In the genomic region with DNA sequence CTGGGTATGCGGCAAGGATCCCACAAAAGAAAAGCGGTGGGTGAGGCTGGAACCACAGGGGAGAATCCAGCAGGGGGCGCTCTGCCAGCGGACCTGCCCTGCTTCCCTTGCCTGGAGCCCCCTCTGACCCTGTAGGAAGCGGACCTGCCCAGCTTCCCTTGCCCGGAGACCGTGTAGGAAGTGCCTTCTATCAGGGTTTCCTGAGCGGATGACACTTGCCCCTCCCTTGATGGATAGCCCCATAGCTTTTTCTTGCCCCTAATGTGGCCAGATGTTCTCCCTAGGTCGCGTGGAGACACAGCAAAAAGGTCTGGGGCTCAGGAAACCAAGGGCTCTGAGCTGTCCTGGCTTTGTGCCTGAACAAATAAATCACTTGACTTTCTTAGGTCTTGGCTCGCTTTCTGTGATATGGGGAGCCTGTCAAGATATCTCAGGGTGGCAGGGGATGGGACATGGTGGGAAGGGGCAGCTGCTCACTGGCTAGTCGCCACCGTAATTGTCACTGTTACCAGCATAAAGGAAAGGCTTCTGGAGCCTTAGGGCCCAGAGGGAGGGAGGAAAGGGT, we compare ENCODE assay signal across 8 mouse cellular contexts. TPM values are rescaled to one million over a fixed set of nuclear protein-coding genes. Genes with fewer than 3 reads are reported as not detected.
DNase-seq lines count a peak whose midpoint lies in the region; ATAC-seq lines count a peak whose summit lies in the region.

No protein-coding gene starts in this region.

- peak; percentile 73 for ATAC-seq in granulocyte monocyte progenitor cell, adult 5-6 weeks (replicated peaks; ENCODE audit: poor library complexity, severe bottlenecking)
- peak; percentile 58 for ATAC-seq in intestine, embryonic 14.5 days (replicated peaks; ENCODE audit: low FRiP score, low TSS enrichment, low read depth)
- peak; percentile 24; the same call in 1 of the 2 replicates for ATAC-seq in limb, embryonic 15.5 days (ENCODE audit: insufficient number of reproducible peaks, low FRiP score, low TSS enrichment, low read depth)
- 0 out of 2 replicates have a peak, but pooled peaks have one; percentile 37 for ATAC-seq in midbrain, embryonic 15.5 days (replicated peaks)

- H3K4me2 ChIP-seq in intestine, embryonic 14.5 days (ENCODE audit: low read length): peak overlapping the region; percentile 50
- H3K4me2 ChIP-seq in limb, embryonic 15.5 days: peak overlapping the region; percentile 47
- H3K4me2 ChIP-seq in midbrain, embryonic 15.5 days: peak overlapping the region; percentile 41

- H3K9me3 ChIP-seq in intestine, embryonic 14.5 days (ENCODE audit: control insufficient read depth, low read length): no peaks in the 10 kb centered on the region
- no peaks in the 10 kb centered on the region for H3K9me3 ChIP-seq in limb, embryonic 15.5 days
- H3K9me3 ChIP-seq in midbrain, embryonic 15.5 days: no peaks in the 10 kb centered on the region

- H3K27ac ChIP-seq in intestine, embryonic 14.5 days (ENCODE audit: low read depth): peak overlapping the region; percentile 97
- H3K27ac ChIP-seq in limb, embryonic 15.5 days: peak overlapping the region; percentile 85
- peak overlapping the region; percentile 41 for H3K27ac ChIP-seq in midbrain, embryonic 15.5 days

- H3K4me1 ChIP-seq in intestine, embryonic 14.5 days (replicated peaks; ENCODE audit: control insufficient read depth, insufficient read depth, low read length): peaks cover 34% of the 10 kb centered on the region
- H3K4me1 ChIP-seq in limb, embryonic 15.5 days: peaks cover 25% of the 10 kb centered on the region
- H3K4me1 ChIP-seq in midbrain, embryonic 15.5 days: peaks cover 16% of the 10 kb centered on the region

- no peaks in the 10 kb centered on the region for H3K36me3 ChIP-seq in intestine, embryonic 14.5 days (ENCODE audit: control insufficient read depth, insufficient read depth, low read length)
- H3K36me3 ChIP-seq in limb, embryonic 15.5 days: no peaks in the 10 kb centered on the region
- no peaks in the 10 kb centered on the region for H3K36me3 ChIP-seq in midbrain, embryonic 15.5 days (replicated peaks)

- 4% methylated on average over 13 of the region's 13 CpGs for WGBS in intestine, embryonic 14.5 days
- 4% methylated on average over 13 of the region's 13 CpGs for WGBS in limb, embryonic 15.5 days
- WGBS in midbrain, embryonic 15.5 days: 12% methylated on average over 13 of the region's 13 CpGs

- DNase-seq in urinary bladder, adult 18-20 months (ENCODE audit: low spot score in 2 of 2): peak; percentile 48 to 51
- DNase-seq in urinary bladder, postnatal 10 days (ENCODE audit: low spot score): no peak
- peak; percentile 86 for DNase-seq in embryo, embryonic 10 days (ENCODE audit: low spot score)
- DNase-seq in intestine, embryonic 14.5 days (ENCODE audit: low spot score): peak; percentile 91
- peak; percentile 88 for DNase-seq in testis, postnatal 10 days (ENCODE audit: low spot score)

- peak overlapping the region; percentile 13; the same call in 1 of the 2 replicates for H3K4me3 ChIP-seq in intestine, embryonic 14.5 days (ENCODE audit: low read depth, low read length)
- H3K4me3 ChIP-seq in limb, embryonic 15.5 days: peak overlapping the region; percentile 22
- peak overlapping the region; percentile 22 for H3K4me3 ChIP-seq in midbrain, embryonic 15.5 days

- H3K27me3 ChIP-seq in intestine, embryonic 14.5 days (replicated peaks; ENCODE audit: control insufficient read depth, insufficient read depth, low read length): no peaks in the 10 kb centered on the region
- no peaks in the 10 kb centered on the region for H3K27me3 ChIP-seq in limb, embryonic 15.5 days
- H3K27me3 ChIP-seq in midbrain, embryonic 15.5 days (replicated peaks): no peaks in the 10 kb centered on the region

- H3K9ac ChIP-seq in intestine, embryonic 14.5 days (ENCODE audit: low read length): peak overlapping the region; percentile 30
- H3K9ac ChIP-seq in limb, embryonic 15.5 days: peak overlapping the region; percentile 33; the same call in 1 of the 2 replicates
- no peak overlapping the region for H3K9ac ChIP-seq in midbrain, embryonic 15.5 days

RNA-seq across cellular contexts. Expression of a gene that starts 36.8 kb away (rescaled TPM):
- 0.19 and 0.24 TPM in 2 replicates for total RNA-seq in granulocyte monocyte progenitor cell, adult 5-6 weeks (2014; fragmentation: Nextera tagmentation)
- 2.8 and 3.6 TPM in 2 replicates for total RNA-seq in granulocyte monocyte progenitor cell, adult 5-6 weeks (2017)
- polyA plus RNA-seq in intestine, embryonic 14.5 days (2014; fragmentation: Nextera tagmentation; extraction: Ambion mirVana): 67.8 and 72.2 TPM in 2 replicates
- polyA plus RNA-seq in limb, embryonic 15.5 days (2015; fragmentation: Nextera tagmentation; extraction: Ambion mirVana): 73.2 and 76.6 TPM in 2 replicates
- 181 and 185 TPM in 2 replicates for polyA plus RNA-seq in midbrain, embryonic 15.5 days (2015; fragmentation: Nextera tagmentation; extraction: Ambion mirVana)

RNA-seq across cellular contexts. Expression of a gene that starts 55.3 kb away (rescaled TPM):
- not detected in 2 replicates for total RNA-seq in granulocyte monocyte progenitor cell, adult 5-6 weeks (2014; fragmentation: Nextera tagmentation)
- total RNA-seq in granulocyte monocyte progenitor cell, adult 5-6 weeks (2017): not detected in 2 replicates
- polyA plus RNA-seq in intestine, embryonic 14.5 days (2014; fragmentation: Nextera tagmentation; extraction: Ambion mirVana): 8.9 and 9.7 TPM in 2 replicates
- 0.51 and 0.65 TPM in 2 replicates for polyA plus RNA-seq in limb, embryonic 15.5 days (2015; fragmentation: Nextera tagmentation; extraction: Ambion mirVana)
- polyA plus RNA-seq in midbrain, embryonic 15.5 days (2015; fragmentation: Nextera tagmentation; extraction: Ambion mirVana): not detected in 2 replicates

Comparison
In these comparisons a context has a peak if more than half of its experiments do, and no peak if none do; other contexts are left out.
1. H3K27ac ChIP-seq: peak in every context shown above with its lines; median percentile 97 in intestine, embryonic 14.5 days; 85 in limb, embryonic 15.5 days; 41 in midbrain, embryonic 15.5 days.